Mouse (Mus musculus) T-helper 1 cell (primary cell): ENCODE results near the gene 5730596B20Rik.

Source experiments
- in situ Hi-C: fragments of 300-600 bp; cut with MboI, MseI; formaldehyde crosslinking; loops from one replicate; pipeline ENCODE4 v1.15.1; 2025; ENCODE audit warnings: high pct_unique_total_duplicates

Gene 5730596B20Rik

GRCm38 (mm10) chr6:52177061-52177735 is at the start of gene 5730596B20Rik:
Gene 5730596B20Rik, plus strand, starts transcription at chr6:52177498.
- in situ Hi-C loops: no loop called here

- in situ Hi-C loops: no loop called here
Observed at GRCm38 (mm10) chr6:52137841-52138535, 39.3 kb upstream of the 5730596B20Rik start.

GRCm38 (mm10) chr6:52138576-52138975 is 38.7 kb upstream of the 5730596B20Rik start:
- in situ Hi-C loops: no loop called here

GRCm38 (mm10) chr6:52139115-52139514 is 38.2 kb upstream of the 5730596B20Rik start:
- in situ Hi-C loops: no loop called here

- in situ Hi-C loops: no loop called here
Observed at GRCm38 (mm10) chr6:52150401-52150966, 26.8 kb upstream of the 5730596B20Rik start.

- in situ Hi-C loops: no loop called here
Observed at GRCm38 (mm10) chr6:52151571-52151970, 25.7 kb upstream of the 5730596B20Rik start.

- in situ Hi-C loops: no loop called here
Observed at GRCm38 (mm10) chr6:52152226-52153193, 24.8 kb upstream of the 5730596B20Rik start.

- in situ Hi-C loops: no loop called here
Observed at GRCm38 (mm10) chr6:52153270-52153669, 24.0 kb upstream of the 5730596B20Rik start.

GRCm38 (mm10) chr6:52154044-52154443 is 23.3 kb upstream of the 5730596B20Rik start:
- in situ Hi-C loops: no loop called here

- in situ Hi-C loops: no loop called here
Observed at GRCm38 (mm10) chr6:52155471-52155870, 21.8 kb upstream of the 5730596B20Rik start.

- in situ Hi-C loops: no loop called here
Observed at GRCm38 (mm10) chr6:52156551-52157200, 20.6 kb upstream of the 5730596B20Rik start.

- in situ Hi-C loops: no loop called here
Observed at GRCm38 (mm10) chr6:52157466-52158275, 19.6 kb upstream of the 5730596B20Rik start.

- in situ Hi-C loops: no loop called here
Observed at GRCm38 (mm10) chr6:52158276-52159051, 18.8 kb upstream of the 5730596B20Rik start, which contains the start of gene Hoxa1. Gene Hoxa1, minus strand, starts transcription at chr6:52158317.

GRCm38 (mm10) chr6:52159164-52159761 is 18.0 kb upstream of the 5730596B20Rik start:
- in situ Hi-C loops: no loop called here

- in situ Hi-C loops: no loop called here
Observed at GRCm38 (mm10) chr6:52159979-52160378, 17.3 kb upstream of the 5730596B20Rik start.

- in situ Hi-C loops: no loop called here
Observed at GRCm38 (mm10) chr6:52160511-52161335, 16.6 kb upstream of the 5730596B20Rik start.

GRCm38 (mm10) chr6:52161336-52162092 is 15.8 kb upstream of the 5730596B20Rik start:
- in situ Hi-C loops: no loop called here

GRCm38 (mm10) chr6:52162093-52162380 is 15.3 kb upstream of the 5730596B20Rik start:
- in situ Hi-C loops: no loop called here
